Mouse (Mus musculus) c-Kit-positive CD71-positive TER-119-positive erythroid progenitor cells, embryonic 14.5 days (primary cell): ENCODE measurements around the gene Mindy4.
A peak's percentile ranks its signal among the peaks of the same experiment; 100 is the strongest.

ENCODE experiments used
- DNase-seq: peaks from one replicate; pipeline ENCODE4 v3.0.0-alpha.2; 2013; ENCODE audit warnings: low spot score

Mindy4 gene

GRCm38 (mm10) chr6:55341688-55342087, 138.5 kb downstream of the Mindy4 start:
- DNase-seq = no peak

- DNase-seq = no peak
Measured at GRCm38 (mm10) chr6:55342328-55342727, 139.1 kb downstream of the Mindy4 start.

- DNase-seq = no peak
Measured at GRCm38 (mm10) chr6:55343446-55343845, 140.3 kb downstream of the Mindy4 start.

- no peak for DNase-seq
Measured at GRCm38 (mm10) chr6:55344291-55345016, 141.3 kb downstream of the Mindy4 start.

GRCm38 (mm10) chr6:55345264-55345663, 142.1 kb downstream of the Mindy4 start:
- no peak for DNase-seq

GRCm38 (mm10) chr6:55346491-55346890, 143.3 kb downstream of the Mindy4 start:
- DNase-seq = no peak

GRCm38 (mm10) chr6:55347711-55348571, 144.8 kb downstream of the Mindy4 start:
- no peak for DNase-seq

GRCm38 (mm10) chr6:55349231-55349630, 146.0 kb downstream of the Mindy4 start:
- no peak for DNase-seq

GRCm38 (mm10) chr6:55350383-55350952, 147.3 kb downstream of the Mindy4 start:
- no peak for DNase-seq

GRCm38 (mm10) chr6:55351712-55352111, 148.5 kb downstream of the Mindy4 start:
- DNase-seq = no peak

- DNase-seq = no peak
Measured at GRCm38 (mm10) chr6:55353711-55354445, 150.7 kb downstream of the Mindy4 start.

- DNase-seq = no peak
Measured at GRCm38 (mm10) chr6:55354456-55355117, 151.4 kb downstream of the Mindy4 start.

GRCm38 (mm10) chr6:55355575-55355974, 152.4 kb downstream of the Mindy4 start:
- DNase-seq = no peak

GRCm38 (mm10) chr6:55356017-55356703, 153.0 kb downstream of the Mindy4 start:
- DNase-seq = no peak

GRCm38 (mm10) chr6:55356976-55357635, 153.9 kb downstream of the Mindy4 start:
- DNase-seq = no peak

- DNase-seq = no peak
Measured at GRCm38 (mm10) chr6:55357636-55358031, 154.5 kb downstream of the Mindy4 start.

GRCm38 (mm10) chr6:55358731-55359143, 155.6 kb downstream of the Mindy4 start:
- peak; percentile 86 for DNase-seq

- DNase-seq = no peak
Measured at GRCm38 (mm10) chr6:55362663-55363062, 159.5 kb downstream of the Mindy4 start.

GRCm38 (mm10) chr6:55367126-55367525, 163.9 kb downstream of the Mindy4 start:
- no peak for DNase-seq
